Mouse (Mus musculus): ENCODE measurements at regions not wholly inside any gene's neighbourhood (a gene's known extent, or its start where the extent isn't known, plus 50 kb on each side); places are given as distances from the start of the nearest gene placed in this dataset.

GRCm38 (mm10) chr2:169244572-169244971, 289.2 kb upstream of the Zfp64 start:
- Histone ChIP-seq H3K27ac (ENCODE audit: low read length) (no peak overlapping the region), H3K9ac (ENCODE audit: low read depth, low read length) (no peak overlapping the region), H3K27me3 (ENCODE audit: control insufficient read depth, insufficient read depth, low read depth, low read length) (no peaks in the 10 kb centered on the region), H3K4me1 (ENCODE audit: control insufficient read depth, low read depth, low read length) (no peaks in the 10 kb centered on the region), H3K9me3 (replicated peaks; ENCODE audit: control insufficient read depth, low read length) (no peaks in the 10 kb centered on the region), H3K36me3 (ENCODE audit: control insufficient read depth, insufficient read depth) (no peaks in the 10 kb centered on the region), H3K4me2 (ENCODE audit: low read depth, low read length) (no peak overlapping the region), H3K4me3 (ENCODE audit: low read depth, low read length) (no peak overlapping the region)
- ATAC-seq (ENCODE audit: low read depth), result no peak

DNA sequence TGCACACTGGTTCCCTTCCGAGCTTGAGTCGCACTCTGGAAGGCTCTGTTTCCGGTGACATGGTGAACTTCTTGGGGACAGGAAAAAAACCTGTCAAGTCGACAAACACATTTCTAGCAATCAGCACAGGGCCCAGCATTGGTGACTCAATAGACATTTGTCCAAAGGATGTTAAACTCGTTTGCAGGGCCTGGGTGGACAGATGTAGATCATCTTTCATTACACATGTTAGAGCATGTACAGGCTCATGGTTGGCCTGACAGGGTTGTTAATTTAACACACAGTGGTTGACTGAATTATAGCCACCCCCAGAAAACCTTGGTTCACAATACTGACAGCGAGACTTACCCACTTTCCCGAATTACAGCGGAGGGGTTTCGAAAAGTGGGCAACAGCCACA, 288.6 kb upstream of the Zfp64 start:
- H3K4me1 ChIP-seq (ENCODE audit: control insufficient read depth, low read depth, low read length), result no peaks in the 10 kb centered on the region
- H3K4me2 ChIP-seq (ENCODE audit: low read depth, low read length), result no peak overlapping the region
- no peak overlapping the region for H3K9ac ChIP-seq (ENCODE audit: low read depth, low read length)
- no peak overlapping the region for H3K27ac ChIP-seq (ENCODE audit: low read length)
- no peaks in the 10 kb centered on the region for H3K36me3 ChIP-seq (ENCODE audit: control insufficient read depth, insufficient read depth)
- H3K9me3 ChIP-seq (replicated peaks; ENCODE audit: control insufficient read depth, low read length), result no peaks in the 10 kb centered on the region
- H3K27me3 ChIP-seq (ENCODE audit: control insufficient read depth, insufficient read depth, low read depth, low read length), result no peaks in the 10 kb centered on the region
- ATAC-seq (ENCODE audit: low read depth), result no peak
- 70% methylated on average over 9 of the region's 9 CpGs for WGBS (ENCODE audit: insufficient replicate concordance)
- H3K4me3 ChIP-seq (ENCODE audit: low read depth, low read length), result no peak overlapping the region

DNA sequence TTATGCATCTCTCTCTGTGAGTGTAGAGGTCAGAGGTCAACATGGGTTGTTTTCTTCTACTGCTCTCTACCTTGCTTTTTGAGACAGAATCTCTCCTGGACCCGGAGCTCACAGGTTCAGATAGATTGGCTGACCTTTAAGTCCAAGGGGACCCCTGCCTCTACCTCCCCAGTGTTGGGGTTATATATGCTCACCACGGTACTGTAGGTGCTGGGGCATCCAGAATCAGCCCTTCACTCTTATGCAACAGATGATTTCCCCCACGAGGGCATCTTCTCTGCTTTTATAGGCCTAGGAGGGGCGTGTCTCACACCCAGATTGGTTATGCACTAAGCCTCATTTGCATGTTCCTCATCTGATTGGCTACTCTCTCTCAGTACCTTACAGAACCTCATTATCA, 282.5 kb upstream of the Zfp64 start:
- H3K4me1 ChIP-seq (ENCODE audit: control insufficient read depth, low read depth, low read length), result no peaks in the 10 kb centered on the region
- H3K4me2 ChIP-seq (ENCODE audit: low read depth, low read length), result no peak overlapping the region
- WGBS (ENCODE audit: insufficient replicate concordance), result 58% methylated on average over 4 of the region's 4 CpGs
- no peaks in the 10 kb centered on the region for H3K36me3 ChIP-seq (ENCODE audit: control insufficient read depth, insufficient read depth)
- no peak overlapping the region for H3K27ac ChIP-seq (ENCODE audit: low read length)
- ATAC-seq (ENCODE audit: low read depth), result no peak
- H3K9ac ChIP-seq (ENCODE audit: low read depth, low read length), result no peak overlapping the region
- no peak overlapping the region for H3K4me3 ChIP-seq (ENCODE audit: low read depth, low read length)
- H3K9me3 ChIP-seq (replicated peaks; ENCODE audit: control insufficient read depth, low read length), result no peaks in the 10 kb centered on the region; the same call in 1 of the 2 replicates
- H3K27me3 ChIP-seq (ENCODE audit: control insufficient read depth, insufficient read depth, low read depth, low read length), result no peaks in the 10 kb centered on the region

GRCm38 (mm10) chr2:169237321-169237720, 281.9 kb upstream of the Zfp64 start:
- no peak overlapping the region for H3K9ac ChIP-seq (ENCODE audit: low read depth, low read length)
- WGBS (ENCODE audit: insufficient replicate concordance), result 72% methylated on average over 9 of the region's 9 CpGs

DNA sequence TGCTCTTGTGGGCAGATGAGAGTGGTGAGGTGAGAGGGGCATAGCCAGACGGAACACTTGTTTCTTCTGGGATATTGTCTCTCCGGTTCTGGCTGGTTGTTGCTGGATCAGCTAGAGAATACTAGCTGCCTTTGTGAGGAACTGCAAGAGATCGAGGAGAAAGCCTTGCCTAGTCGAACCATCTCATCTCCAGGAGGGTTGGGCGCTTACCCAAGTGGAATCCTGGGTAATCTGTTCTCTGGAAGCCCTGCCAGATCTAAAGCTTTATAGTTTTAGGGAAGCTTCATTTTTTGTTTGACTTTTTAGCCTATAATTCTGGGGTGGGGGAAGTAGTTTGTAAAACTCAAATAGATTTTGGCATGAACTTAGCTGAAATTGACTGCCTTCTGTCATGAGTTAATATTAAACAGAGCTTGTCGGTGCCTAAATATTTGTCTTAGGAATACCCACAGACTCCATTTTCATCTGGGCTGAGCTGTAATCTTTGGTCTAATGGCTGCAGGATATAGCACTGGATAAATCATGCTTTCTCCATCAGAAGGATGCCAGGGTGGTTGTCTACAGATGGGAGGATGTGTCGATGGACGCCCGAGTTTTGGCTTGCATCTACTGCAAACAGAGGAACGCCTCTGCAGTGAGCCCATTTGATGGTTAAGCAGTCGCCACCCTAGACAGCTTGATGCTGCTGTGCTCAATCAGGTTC, 279.1 kb upstream of the Zfp64 start:
- no peak overlapping the region for H3K4me3 ChIP-seq (ENCODE audit: low read depth, low read length)
- H3K4me1 ChIP-seq (ENCODE audit: control insufficient read depth, low read depth, low read length), result no peaks in the 10 kb centered on the region
- H3K4me2 ChIP-seq (ENCODE audit: low read depth, low read length), result no peak overlapping the region
- whole genome bisulfite sequencing (ENCODE audit: insufficient replicate concordance), result 61% methylated on average over 11 of the region's 11 CpGs
- H3K27ac ChIP-seq (ENCODE audit: low read length), result no peak overlapping the region
- no peaks in the 10 kb centered on the region for H3K36me3 ChIP-seq (ENCODE audit: control insufficient read depth, insufficient read depth)
- H3K27me3 ChIP-seq (ENCODE audit: control insufficient read depth, insufficient read depth, low read depth, low read length), result no peaks in the 10 kb centered on the region
- no peaks in the 10 kb centered on the region; the same call in 1 of the 2 replicates for H3K9me3 ChIP-seq (replicated peaks; ENCODE audit: control insufficient read depth, low read length)
- no peak overlapping the region for H3K9ac ChIP-seq (ENCODE audit: low read depth, low read length)
- ATAC-seq (ENCODE audit: low read depth), result no peak

More at GRCm38 (mm10) chr2:169237321-169237720, 281.9 kb upstream of the Zfp64 start:
- H3K27ac ChIP-seq (ENCODE audit: low read length), result no peak overlapping the region
- no peaks in the 10 kb centered on the region for H3K27me3 ChIP-seq (ENCODE audit: control insufficient read depth, insufficient read depth, low read depth, low read length)
- no peaks in the 10 kb centered on the region; the same call in 1 of the 2 replicates for H3K9me3 ChIP-seq (replicated peaks; ENCODE audit: control insufficient read depth, low read length)
- H3K4me1 ChIP-seq (ENCODE audit: control insufficient read depth, low read depth, low read length), result no peaks in the 10 kb centered on the region
- no peak overlapping the region for H3K4me2 ChIP-seq (ENCODE audit: low read depth, low read length)
- ATAC-seq (ENCODE audit: low read depth), result no peak
- H3K4me3 ChIP-seq (ENCODE audit: low read depth, low read length), result no peak overlapping the region
- H3K36me3 ChIP-seq (ENCODE audit: control insufficient read depth, insufficient read depth), result no peaks in the 10 kb centered on the region

GRCm38 (mm10) chr2:169233151-169234123, 278.1 kb upstream of the Zfp64 start:
- Histone ChIP-seq H3K27me3 (ENCODE audit: control insufficient read depth, insufficient read depth, low read depth, low read length) (no peaks in the 10 kb centered on the region), H3K9ac (ENCODE audit: low read depth, low read length) (no peak overlapping the region), H3K9me3 (replicated peaks; ENCODE audit: control insufficient read depth, low read length) (no peaks in the 10 kb centered on the region; the same call in 1 of the 2 replicates), H3K4me3 (ENCODE audit: low read depth, low read length) (no peak overlapping the region), H3K27ac (ENCODE audit: low read length) (no peak overlapping the region), H3K36me3 (ENCODE audit: control insufficient read depth, insufficient read depth) (no peaks in the 10 kb centered on the region), H3K4me1 (ENCODE audit: control insufficient read depth, low read depth, low read length) (no peaks in the 10 kb centered on the region), H3K4me2 (ENCODE audit: low read depth, low read length) (no peak overlapping the region)
- WGBS (ENCODE audit: insufficient replicate concordance), result 53% methylated on average over 14 of the region's 14 CpGs
- no peak for ATAC-seq (ENCODE audit: low read depth)

GRCm38 (mm10) chr2:169222264-169222663, 266.9 kb upstream of the Zfp64 start:
- Histone ChIP-seq H3K4me3 (ENCODE audit: low read depth, low read length) (no peak overlapping the region), H3K27ac (ENCODE audit: low read length) (no peak overlapping the region), H3K36me3 (ENCODE audit: control insufficient read depth, insufficient read depth) (no peaks in the 10 kb centered on the region), H3K9me3 (replicated peaks; ENCODE audit: control insufficient read depth, low read length) (no peaks in the 10 kb centered on the region; the same call in 1 of the 2 replicates), H3K4me1 (ENCODE audit: control insufficient read depth, low read depth, low read length) (no peaks in the 10 kb centered on the region), H3K27me3 (ENCODE audit: control insufficient read depth, insufficient read depth, low read depth, low read length) (no peaks in the 10 kb centered on the region), H3K4me2 (ENCODE audit: low read depth, low read length) (no peak overlapping the region), H3K9ac (ENCODE audit: low read depth, low read length) (no peak overlapping the region)
- WGBS (ENCODE audit: insufficient replicate concordance), result 67% methylated on average over 8 of the region's 8 CpGs
- ATAC-seq (ENCODE audit: low read depth), result no peak

DNA sequence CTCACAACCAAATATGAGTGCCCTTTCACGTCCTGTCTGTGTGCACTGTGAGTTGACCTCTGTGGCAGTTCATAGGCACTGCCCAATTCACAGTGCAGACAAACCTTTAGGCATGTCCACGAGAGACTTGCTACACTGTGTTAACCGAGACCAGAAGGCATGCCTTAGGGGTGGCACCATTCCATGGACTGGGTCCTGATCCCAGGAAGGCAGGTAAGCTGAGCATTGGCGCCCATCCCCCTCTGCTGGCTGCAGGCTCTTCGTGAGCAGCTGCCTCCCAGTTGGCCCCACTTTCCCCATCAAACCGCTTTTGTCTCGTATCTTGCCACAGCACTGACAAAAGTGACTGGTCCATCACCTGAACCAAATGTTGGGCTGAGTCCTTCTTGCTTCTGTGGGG, 265.8 kb upstream of the Zfp64 start:
- H3K4me3 ChIP-seq (ENCODE audit: low read depth, low read length), result no peak overlapping the region
- no peak overlapping the region for H3K4me2 ChIP-seq (ENCODE audit: low read depth, low read length)
- H3K27ac ChIP-seq (ENCODE audit: low read length), result no peak overlapping the region
- no peak overlapping the region for H3K9ac ChIP-seq (ENCODE audit: low read depth, low read length)
- no peaks in the 10 kb centered on the region for H3K36me3 ChIP-seq (ENCODE audit: control insufficient read depth, insufficient read depth)
- no peaks in the 10 kb centered on the region for H3K27me3 ChIP-seq (ENCODE audit: control insufficient read depth, insufficient read depth, low read depth, low read length)
- WGBS (ENCODE audit: insufficient replicate concordance), result 48% methylated on average over 7 of the region's 7 CpGs
- ATAC-seq (ENCODE audit: low read depth), result no peak
- no peaks in the 10 kb centered on the region; the same call in 1 of the 2 replicates for H3K9me3 ChIP-seq (replicated peaks; ENCODE audit: control insufficient read depth, low read length)
- H3K4me1 ChIP-seq (ENCODE audit: control insufficient read depth, low read depth, low read length), result no peaks in the 10 kb centered on the region

- Histone ChIP-seq H3K36me3 (ENCODE audit: control insufficient read depth, insufficient read depth) (no peaks in the 10 kb centered on the region), H3K4me3 (ENCODE audit: low read depth, low read length) (no peak overlapping the region), H3K4me1 (ENCODE audit: control insufficient read depth, low read depth, low read length) (no peaks in the 10 kb centered on the region), H3K27ac (ENCODE audit: low read length) (no peak overlapping the region), H3K9me3 (replicated peaks; ENCODE audit: control insufficient read depth, low read length) (no peaks in the 10 kb centered on the region), H3K27me3 (ENCODE audit: control insufficient read depth, insufficient read depth, low read depth, low read length) (no peaks in the 10 kb centered on the region), H3K4me2 (ENCODE audit: low read depth, low read length) (no peak overlapping the region), H3K9ac (ENCODE audit: low read depth, low read length) (no peak overlapping the region)
- no peak for ATAC-seq (ENCODE audit: low read depth)
- WGBS (ENCODE audit: insufficient replicate concordance), result 78% methylated on average over 18 of the region's 18 CpGs
Observed at GRCm38 (mm10) chr2:169215546-169216043, 260.2 kb upstream of the Zfp64 start.
